Mouse (Mus musculus) neural tube, embryonic 10.5 days (tissue): ENCODE measurements around the gene C130050O18Rik.
"Not testable (repeated sequence)": the region's sequence is repeated elsewhere in the genome, so short reads cannot be mapped to it uniquely, and the experiment has no call there.

Experiments used
- DNase-seq: peaks from one replicate; pipeline ENCODE4 v3.0.0-alpha.2; 2017; ENCODE audit warnings: low spot score; ENCODE audit errors: extremely low spot score

Gene C130050O18Rik

GRCm38 (mm10) chr5:139379771-139380384, 25.2 kb upstream of the C130050O18Rik start:
- no peak for DNase-seq

GRCm38 (mm10) chr5:139380385-139381248, 24.5 kb upstream of the C130050O18Rik start:
- DNase-seq: peak; percentile 81

GRCm38 (mm10) chr5:139381586-139382513, 23.2 kb upstream of the C130050O18Rik start:
- no peak for DNase-seq

- DNase-seq: no peak
These were observed 22.3 kb upstream of the C130050O18Rik start for GRCm38 (mm10) chr5:139382760-139383159.

- no peak for DNase-seq
These were observed 21.8 kb upstream of the C130050O18Rik start for GRCm38 (mm10) chr5:139383234-139383633.

- DNase-seq: no peak
These were observed 20.5 kb upstream of the C130050O18Rik start for GRCm38 (mm10) chr5:139384531-139384930.

- DNase-seq: no peak
These were observed 19.0 kb upstream of the C130050O18Rik start for GRCm38 (mm10) chr5:139386047-139386446.

GRCm38 (mm10) chr5:139387329-139388194, 17.5 kb upstream of the C130050O18Rik start:
- no peak for DNase-seq

GRCm38 (mm10) chr5:139388195-139388570, 16.9 kb upstream of the C130050O18Rik start:
- no peak for DNase-seq

- DNase-seq: peak; percentile 33
These were observed 16.1 kb upstream of the C130050O18Rik start for GRCm38 (mm10) chr5:139388694-139389675.

GRCm38 (mm10) chr5:139389676-139390061, 15.4 kb upstream of the C130050O18Rik start:
- DNase-seq: peak; percentile 36

- not testable (repeated sequence) for DNase-seq
These were observed 14.6 kb upstream of the C130050O18Rik start for GRCm38 (mm10) chr5:139390324-139391119.

- no peak for DNase-seq
These were observed 13.6 kb upstream of the C130050O18Rik start for GRCm38 (mm10) chr5:139391309-139391990.

- no peak for DNase-seq
These were observed 12.6 kb upstream of the C130050O18Rik start for GRCm38 (mm10) chr5:139392219-139393196.

- no peak for DNase-seq
These were observed 11.9 kb upstream of the C130050O18Rik start for GRCm38 (mm10) chr5:139393197-139393588.

- no peak for DNase-seq
These were observed 10.7 kb upstream of the C130050O18Rik start for GRCm38 (mm10) chr5:139394399-139394798.

GRCm38 (mm10) chr5:139395528-139395927, 9.6 kb upstream of the C130050O18Rik start:
- no peak for DNase-seq
